Mouse (Mus musculus): ENCODE measurements at regions not wholly inside any gene's neighbourhood (a gene's known extent, or its start where the extent isn't known, plus 50 kb on each side); places are given as distances from the start of the nearest gene placed in this dataset.

- DNase-seq (ENCODE audit: low spot score in 2 of 2): no peak
These were observed 113.2 kb upstream of the Thy1 start for GRCm38 (mm10) chr9:43930037-43930404.

DNA sequence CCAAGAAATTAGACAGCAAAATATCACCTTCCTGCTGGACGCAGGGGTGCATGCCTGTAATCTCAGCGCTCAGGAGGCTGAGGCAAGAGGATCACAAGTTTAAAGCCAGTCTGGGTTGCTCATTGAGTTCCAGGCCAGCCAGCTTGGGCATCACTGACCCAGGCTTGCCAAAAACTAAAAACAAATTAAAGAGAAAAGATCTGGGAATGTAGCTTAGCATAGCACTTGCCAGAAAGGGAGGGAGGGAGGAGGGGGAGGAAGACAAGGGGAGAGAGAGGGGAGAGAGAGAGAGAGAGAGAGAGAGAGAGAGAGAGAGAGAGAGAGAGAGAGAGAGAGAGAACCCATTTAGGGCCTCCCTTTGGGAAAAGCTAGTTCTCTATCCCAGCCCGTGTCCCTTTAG is 112.7 kb upstream of the Thy1 start:
- no peak for DNase-seq (ENCODE audit: low spot score in 2 of 2)

DNA sequence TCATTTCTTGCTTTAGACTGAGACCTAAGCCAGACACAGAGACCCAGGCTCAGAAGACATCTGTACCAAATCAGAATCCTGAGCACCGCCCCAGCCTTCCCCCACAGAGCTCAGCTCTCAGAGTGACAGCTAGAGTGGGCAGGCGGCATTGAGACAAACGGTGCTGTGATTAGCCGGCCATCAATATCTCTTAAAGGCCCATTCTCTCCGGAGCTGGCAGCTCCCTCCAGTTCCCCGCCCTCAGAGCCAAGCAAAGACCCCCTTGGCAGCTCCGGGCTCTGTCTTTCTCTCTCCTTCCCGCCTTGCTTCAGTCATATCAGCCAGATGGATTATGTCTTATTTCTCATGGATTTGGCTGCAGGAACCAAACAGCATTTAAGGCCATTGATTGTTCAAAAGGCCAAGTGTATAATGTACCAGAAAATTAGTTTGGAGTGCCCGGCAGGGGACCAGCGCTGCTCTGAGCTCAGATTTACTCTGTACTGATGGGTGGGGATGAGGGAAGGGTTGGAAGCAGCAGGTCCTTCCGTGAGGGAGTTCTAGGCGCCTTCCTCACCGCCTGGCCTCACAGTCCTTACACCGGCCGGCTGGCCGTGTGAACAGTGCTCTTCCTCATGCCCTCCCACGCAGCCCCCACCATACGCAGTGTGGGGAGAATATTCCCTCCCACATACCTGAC is 109.0 kb upstream of the Thy1 start:
- DNase-seq (ENCODE audit: low spot score in 2 of 2): no peak

DNA sequence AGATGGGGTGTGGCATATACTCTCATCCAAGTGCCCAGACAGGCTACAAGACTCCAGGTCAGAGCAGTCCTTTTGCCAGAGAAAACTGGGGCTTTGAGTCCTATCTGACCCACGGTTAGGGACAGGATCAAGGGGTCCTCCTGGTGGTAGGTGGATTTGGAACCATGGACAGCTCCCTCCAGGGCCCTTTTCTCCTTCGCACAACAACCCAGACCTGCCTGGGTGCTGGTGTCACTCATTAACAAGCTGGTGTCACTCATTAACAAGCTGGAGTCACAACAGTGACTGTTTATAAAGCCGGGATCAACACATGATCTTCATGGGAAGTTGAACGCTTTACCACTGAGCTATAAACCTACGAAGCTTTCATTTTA is 108.5 kb upstream of the Thy1 start:
- no peak for DNase-seq (ENCODE audit: low spot score in 2 of 2)

DNA sequence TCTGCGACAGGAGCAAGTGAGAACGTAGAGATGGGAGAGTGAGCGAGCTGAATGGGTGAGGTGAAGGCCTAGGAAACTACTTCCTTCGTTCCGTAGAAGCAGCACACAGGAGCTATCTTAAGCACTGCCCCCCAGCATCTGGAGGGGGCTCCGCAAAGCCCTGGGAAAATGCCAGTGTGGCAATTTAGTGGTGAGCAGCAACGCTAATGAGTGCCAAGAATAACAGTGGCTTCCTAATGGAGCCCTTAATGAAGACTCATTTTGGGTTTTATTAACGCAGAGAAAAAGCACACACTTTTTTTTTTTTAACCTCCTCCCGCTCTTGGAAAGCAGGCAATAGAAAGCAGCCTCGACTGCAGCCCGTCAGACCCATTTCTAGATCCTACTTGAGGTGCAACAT is 103.8 kb upstream of the Thy1 start:
- no peak for DNase-seq (ENCODE audit: low spot score in 2 of 2)

GRCm38 (mm10) chr9:43942147-43942546 is 101.0 kb upstream of the Thy1 start:
- DNase-seq (ENCODE audit: low spot score in 2 of 2): no peak

DNA sequence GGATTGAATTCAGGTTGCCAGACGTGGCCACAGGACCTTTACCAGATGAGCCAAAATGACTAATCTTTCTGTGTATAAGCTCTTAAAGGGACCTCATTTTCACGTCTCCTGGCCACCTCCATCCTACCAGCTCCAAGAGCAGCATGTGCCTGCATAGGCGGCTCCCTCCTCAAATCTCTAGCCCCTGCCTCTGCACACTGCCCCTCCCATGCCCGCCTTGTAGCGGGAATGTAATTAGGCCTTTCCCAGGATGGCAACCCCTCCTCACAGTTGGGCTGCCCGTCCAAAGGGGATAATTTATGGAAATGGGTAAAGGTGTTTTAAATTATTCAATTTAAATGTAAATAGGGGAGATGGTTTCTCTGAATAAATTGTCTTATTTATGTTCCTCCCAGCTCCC is 99.7 kb upstream of the Thy1 start:
- no peak for DNase-seq (ENCODE audit: low spot score in 2 of 2)

- DNase-seq (ENCODE audit: low spot score in 2 of 2): no peak
These were observed 98.1 kb upstream of the Thy1 start for GRCm38 (mm10) chr9:43944816-43945741.

GRCm38 (mm10) chr9:43945997-43946649 is 97.1 kb upstream of the Thy1 start:
- DNase-seq (ENCODE audit: low spot score in 2 of 2): no peak

DNA sequence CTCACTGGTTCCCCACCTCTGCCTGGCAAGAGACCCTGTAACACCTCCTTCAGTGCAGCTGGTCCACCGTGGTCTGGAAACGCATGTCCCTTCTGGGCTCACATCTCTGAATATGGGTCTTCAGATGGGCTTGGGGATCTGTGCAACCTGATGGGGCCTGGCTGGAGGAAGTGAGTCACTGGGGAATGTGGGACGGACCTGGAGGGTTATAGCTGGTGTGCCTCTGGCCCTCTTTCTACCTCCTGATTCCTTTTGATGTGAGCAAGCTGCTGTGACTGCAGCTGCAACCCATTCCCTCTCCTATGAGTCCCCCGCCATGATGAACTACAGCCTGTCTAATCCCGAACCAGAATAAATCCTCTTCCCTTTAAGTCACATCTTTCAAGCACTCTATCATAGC is 96.1 kb upstream of the Thy1 start:
- no peak for DNase-seq (ENCODE audit: low spot score in 2 of 2)

- no peak for DNase-seq (ENCODE audit: low spot score in 2 of 2)
These were observed 95.6 kb upstream of the Thy1 start for GRCm38 (mm10) chr9:43947490-43948150.

DNA sequence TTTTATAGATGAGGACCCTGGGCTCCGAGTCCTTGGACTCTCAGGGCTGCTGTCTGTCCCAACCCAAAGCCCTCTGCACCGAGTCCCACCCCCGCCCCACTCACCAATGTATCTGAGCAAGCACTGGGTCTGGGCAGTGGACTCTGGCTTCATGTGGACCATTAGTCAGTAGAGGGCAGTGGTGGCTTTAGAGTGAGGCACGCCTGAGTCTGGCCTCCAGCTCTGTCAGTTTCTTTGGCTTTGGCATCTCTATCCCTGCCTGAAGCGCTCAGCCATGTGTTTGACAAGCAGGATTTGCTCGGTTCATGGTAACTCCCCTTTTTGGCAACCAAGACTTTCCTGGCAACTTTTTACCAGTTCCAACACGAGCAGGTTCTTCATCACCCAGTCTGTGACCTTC is 90.1 kb upstream of the Thy1 start:
- no peak for DNase-seq (ENCODE audit: low spot score in 2 of 2)

DNA sequence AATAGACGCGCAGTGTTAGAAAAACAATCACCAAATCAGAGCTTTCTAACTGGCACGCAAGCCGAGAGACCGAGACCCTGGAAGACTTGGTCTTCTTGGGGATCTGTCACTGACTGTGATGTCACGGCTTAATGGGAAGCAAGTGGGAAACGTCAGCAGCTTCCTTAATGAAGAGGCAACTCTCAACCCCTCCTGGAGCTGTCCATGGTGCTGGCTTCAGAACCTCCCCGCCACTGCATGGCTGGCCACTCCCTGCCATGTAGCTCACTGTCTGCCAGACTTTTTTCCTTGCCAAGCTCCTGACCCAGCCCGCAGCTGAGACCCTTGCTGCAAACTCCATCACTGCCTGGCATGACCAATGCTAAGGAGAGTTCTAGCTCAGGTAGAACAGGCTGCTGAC is 83.6 kb upstream of the Thy1 start:
- no peak for DNase-seq (ENCODE audit: low spot score in 2 of 2)

- DNase-seq (ENCODE audit: low spot score in 2 of 2): no peak
These were observed 81.8 kb upstream of the Thy1 start for GRCm38 (mm10) chr9:43961431-43961830.

DNA sequence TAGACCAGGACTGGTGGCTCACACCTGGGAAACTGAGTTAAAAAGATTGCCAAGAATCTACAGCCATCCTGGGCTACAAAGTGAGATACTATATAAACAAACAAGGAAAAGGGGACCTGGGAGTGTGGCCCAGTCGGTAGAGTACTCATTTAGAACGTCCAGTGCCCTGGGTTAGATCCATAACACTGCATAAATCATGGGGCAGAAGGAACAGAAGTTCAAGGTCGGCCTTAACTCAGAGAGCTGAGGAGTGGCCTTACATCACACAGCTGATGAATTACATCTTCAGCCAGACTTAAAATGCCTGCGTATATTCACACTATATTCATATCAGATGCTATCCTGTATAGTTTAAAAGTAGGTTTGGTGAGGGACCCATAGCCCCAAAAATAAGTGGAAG is 78.0 kb upstream of the Thy1 start:
- no peak for DNase-seq (ENCODE audit: low spot score in 2 of 2)

- no peak for DNase-seq (ENCODE audit: low spot score in 2 of 2)
These were observed 77.4 kb upstream of the Thy1 start for GRCm38 (mm10) chr9:43965811-43966210.

DNA sequence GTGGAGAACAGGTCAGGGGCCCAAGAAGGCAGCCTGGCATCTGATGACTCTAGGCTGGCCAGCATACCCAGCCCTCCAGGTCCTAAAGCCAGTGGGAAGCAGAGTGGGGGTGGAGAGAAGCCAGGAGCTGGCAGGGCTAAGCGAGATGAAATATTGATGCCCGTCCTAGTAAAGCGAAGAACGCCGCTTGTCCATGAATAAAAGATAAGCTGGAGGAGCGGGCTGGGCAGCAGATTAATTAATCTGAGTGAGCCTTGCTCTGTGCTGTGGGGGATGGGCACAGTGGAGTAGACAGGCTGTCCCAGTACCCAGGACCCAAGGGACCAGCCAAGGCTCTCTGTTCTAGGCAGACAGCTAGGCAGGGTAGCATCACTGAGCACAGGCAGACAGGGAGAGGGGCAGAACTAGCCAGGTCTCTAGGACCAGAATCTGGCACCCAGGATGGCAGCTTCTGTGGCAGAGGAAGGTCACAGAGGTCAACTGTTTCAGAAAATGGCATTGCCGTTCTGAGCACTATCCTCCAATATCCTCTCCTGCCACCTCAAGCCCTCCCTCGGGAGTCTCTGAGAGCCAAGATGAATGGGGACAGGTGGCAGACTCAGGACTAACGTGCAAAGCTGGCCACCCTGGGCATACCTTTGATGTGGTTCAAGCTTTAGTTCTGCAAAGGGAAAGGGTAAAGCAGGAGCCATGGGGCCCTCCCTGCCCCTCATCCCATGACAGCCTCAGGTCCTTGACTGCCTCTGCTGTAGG is 73.0 kb upstream of the Thy1 start:
- no peak for DNase-seq (ENCODE audit: low spot score in 2 of 2)

DNA sequence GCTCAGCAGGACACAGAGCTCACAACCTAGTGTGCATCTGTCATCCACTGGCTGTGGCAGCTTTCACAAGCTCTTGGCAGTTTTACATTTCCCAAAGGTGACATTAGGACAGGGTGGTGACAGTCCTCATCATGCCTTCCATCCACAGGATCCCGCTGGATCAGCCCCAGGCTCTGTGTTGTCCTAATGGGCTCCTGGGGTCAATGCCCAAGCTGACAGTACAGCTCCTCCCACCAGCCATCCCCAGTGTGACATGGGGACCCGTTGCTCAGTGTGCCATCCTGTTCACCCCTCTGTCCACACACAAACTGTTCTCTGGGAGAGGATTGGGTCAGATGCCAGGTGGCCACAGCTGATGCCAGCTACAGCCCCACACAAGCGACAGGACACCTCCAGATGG is 72.3 kb upstream of the Thy1 start:
- DNase-seq (ENCODE audit: low spot score in 2 of 2): no peak

DNA sequence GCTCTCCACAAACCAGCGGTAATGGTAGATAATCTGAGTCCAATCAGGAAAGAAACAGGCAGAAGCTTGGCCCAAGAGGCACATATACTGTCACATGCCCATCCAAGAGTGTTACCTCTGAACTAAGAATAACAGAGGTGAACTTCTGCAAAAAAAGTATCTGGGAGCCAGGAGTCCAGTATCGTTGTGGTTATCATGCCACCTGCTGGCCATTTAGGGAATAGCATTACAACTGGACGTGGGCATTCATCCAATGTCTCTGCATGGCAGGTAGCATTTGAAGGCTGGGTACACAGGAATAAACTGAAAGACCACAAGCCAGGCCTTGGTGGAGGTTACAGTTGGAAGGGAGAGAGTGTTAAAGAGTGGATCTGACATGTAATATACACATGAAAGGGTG is 70.9 kb upstream of the Thy1 start:
- peak in 1 of 2 experiments; percentile 63 for DNase-seq (ENCODE audit: low spot score in 2 of 2)

DNA sequence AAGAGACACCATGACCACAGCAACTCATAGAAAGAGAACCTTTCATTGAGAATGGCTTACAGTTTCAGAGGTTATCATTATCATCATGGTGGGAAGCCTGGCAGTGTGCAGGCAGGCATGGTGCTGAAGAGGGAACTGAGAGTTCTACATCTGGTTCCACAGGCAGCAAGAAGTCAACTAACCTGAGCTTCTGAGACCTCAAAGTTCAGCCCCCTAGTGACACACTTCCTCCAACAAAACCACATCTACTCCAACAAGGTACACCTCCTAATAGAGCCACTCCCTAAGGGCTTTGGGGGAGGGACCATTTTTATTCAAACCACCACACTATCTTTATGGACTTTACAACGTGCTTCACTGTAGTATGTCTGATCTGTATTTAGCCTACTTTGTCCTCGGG is 67.8 kb upstream of the Thy1 start:
- DNase-seq (ENCODE audit: low spot score in 2 of 2): no peak

DNA sequence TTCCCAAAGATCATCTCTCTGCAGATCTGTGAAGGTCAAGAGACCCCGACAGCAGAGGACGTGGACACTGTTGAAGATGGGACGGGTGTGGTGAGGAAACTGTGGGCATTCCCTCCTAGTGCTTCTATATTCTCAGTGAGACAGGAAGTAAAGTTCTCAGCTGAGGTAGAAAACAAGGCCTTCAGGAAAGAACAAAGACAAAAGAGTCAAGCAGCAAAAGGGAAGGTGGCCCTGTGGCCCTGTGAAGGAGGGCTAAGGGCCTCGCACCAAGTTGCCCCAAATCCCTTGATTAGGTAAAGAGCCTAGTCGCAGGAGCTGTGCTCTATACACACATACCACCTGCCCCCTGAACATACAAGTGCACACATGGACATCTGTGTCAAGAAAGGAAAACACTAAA is 66.8 kb upstream of the Thy1 start:
- no peak for DNase-seq (ENCODE audit: low spot score in 2 of 2)

- DNase-seq (ENCODE audit: low spot score in 2 of 2): no peak
These were observed 65.4 kb upstream of the Thy1 start for GRCm38 (mm10) chr9:43977773-43978172.

All from frontal cortex, postnatal 10 days (tissue).